Mouse (Mus musculus) neural tube, embryonic 14.5 days (tissue): Measurements from ENCODE around the gene Cxcr6. TPM values are rescaled to one million over a fixed set of nuclear protein-coding genes. Genes with fewer than 3 reads are reported as not detected.

Experiments used
- ATAC-seq: fragments of 200-750 bp; cut with Nextera tagmentation; 2 replicates; pipeline ENCODE4 v1.8.0; 2017; ENCODE audit warnings: low read depth, mild to moderate bottlenecking, moderate TSS enrichment, moderate library complexity
- H3K27ac ChIP-seq: fragments of 300-500 bp; sonication (generic); 2 replicates; pipeline ENCODE4 v1.5.1; 2014; ENCODE audit warnings: low read depth, mild to moderate bottlenecking, control low read depth, low read length, moderate library complexity, mixed read lengths
- H3K27me3 ChIP-seq: fragments of 300-500 bp; sonication (generic); 2 replicates; pipeline ENCODE4 v1.6.1; 2014; ENCODE audit warnings: low read length; ENCODE audit not compliant: control insufficient read depth, insufficient read depth
- H3K36me3 ChIP-seq: fragments of 300-500 bp; sonication (generic); 2 replicates; pipeline ENCODE4 v1.6.1; 2014; ENCODE audit warnings: low read length, mixed read lengths; ENCODE audit not compliant: control insufficient read depth, insufficient read depth
- H3K4me1 ChIP-seq: fragments of 300-500 bp; sonication (generic); 2 replicates; pipeline ENCODE4 v1.6.1; 2014; ENCODE audit warnings: low read length; ENCODE audit not compliant: control insufficient read depth, insufficient read depth
- H3K4me2 ChIP-seq: fragments of 300-500 bp; sonication (generic); 2 replicates; pipeline ENCODE4 v1.6.1; 2014; ENCODE audit warnings: mild to moderate bottlenecking, low read depth, low read length, control low read depth
- H3K4me3 ChIP-seq: fragments of 300-500 bp; sonication (generic); 2 replicates; pipeline ENCODE4 v1.5.1; 2014; ENCODE audit warnings: low read depth, low read length, control low read depth, mixed read lengths
- H3K9ac ChIP-seq: fragments of 300-500 bp; sonication (generic); replicated peaks from 2 replicates; pipeline ENCODE4 v1.6.1; 2014; ENCODE audit warnings: low read depth, mild to moderate bottlenecking, control low read depth, low read length, mixed read lengths
- H3K9me3 ChIP-seq: fragments of 300-500 bp; sonication (generic); 2 replicates; pipeline ENCODE4 v1.6.1; 2016; ENCODE audit warnings: low read length; ENCODE audit not compliant: control insufficient read depth
- WGBS: fragments of 180-500 bp; shearing (Covaris S2); extraction: QIAGEN DNeasy Blood & Tissue Kit; methylation state at CpG from one replicate; pipeline ENCODE4 v1.1.7; 2014; 5-methylcytosine and 5-hydroxymethylcytosine counted together
- polyA plus RNA-seq: library from polyadenylated mRNA; unstranded; fragments of >200 nt; fragmentation: Nextera tagmentation; extraction: Ambion mirVana; gene quantifications from 2 replicates; pipeline ENCODE4 v1.2.1, GENCODE M21; 2014

The Cxcr6 gene
- polyA plus RNA-seq, 1 experiment from 2014 or later = 0.17 TPM

DNA sequence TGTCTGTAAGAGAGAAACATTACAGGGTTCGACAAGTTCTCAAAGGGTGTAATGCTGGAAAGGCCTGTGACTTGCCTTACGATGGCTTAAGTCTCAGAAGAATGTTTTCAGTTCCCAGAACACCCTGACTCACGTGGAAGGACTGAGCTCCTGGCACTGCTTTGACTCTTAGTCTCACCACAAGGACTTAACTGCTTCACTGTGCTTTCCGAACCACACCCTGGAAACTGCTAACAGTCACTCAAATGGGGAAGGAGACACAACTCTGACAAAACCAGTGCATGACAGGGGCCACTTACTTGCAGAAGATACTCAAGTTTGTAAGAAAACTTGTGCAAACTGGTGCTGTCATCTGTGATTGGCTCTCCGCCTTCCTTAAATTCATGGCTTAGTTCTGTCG is 34.0 kb downstream of the Cxcr6 start:
- peaks cover 7% of the 10 kb centered on the region for H3K36me3 ChIP-seq
- H3K4me1 ChIP-seq = no peaks in the 10 kb centered on the region
- no peaks in the 10 kb centered on the region for H3K9me3 ChIP-seq
- no peak overlapping the region for H3K4me3 ChIP-seq
- WGBS = 96% methylated on average over 6 of the region's 6 CpGs
- ATAC-seq = no peak
- no peak overlapping the region for H3K4me2 ChIP-seq
- no peaks in the 10 kb centered on the region for H3K27me3 ChIP-seq
- no peak overlapping the region for H3K9ac ChIP-seq
- no peak overlapping the region for H3K27ac ChIP-seq

DNA sequence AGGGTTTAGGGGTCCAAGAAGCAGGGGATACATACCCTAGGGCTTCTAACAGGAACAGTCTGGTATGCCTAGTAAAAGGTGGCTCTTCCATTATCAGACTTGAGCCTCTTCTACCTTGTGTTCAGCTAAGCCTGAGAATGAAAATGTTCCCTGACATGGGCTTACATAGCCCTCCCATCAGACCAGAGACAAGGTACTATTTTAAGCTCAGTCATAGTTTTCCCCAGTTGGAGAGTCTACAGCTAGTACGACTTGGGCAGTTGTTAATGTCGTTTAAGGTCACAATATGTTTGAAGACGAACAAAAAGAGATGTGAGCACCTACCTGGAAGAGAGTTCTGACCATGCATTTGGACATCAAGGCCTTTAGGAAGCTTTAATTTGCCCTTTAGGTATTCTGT is 38.2 kb downstream of the Cxcr6 start:
- Histone ChIP-seq H3K4me2 (no peak overlapping the region), H3K4me3 (no peak overlapping the region), H3K27me3 (no peaks in the 10 kb centered on the region), H3K9me3 (no peaks in the 10 kb centered on the region), H3K4me1 (no peaks in the 10 kb centered on the region), H3K9ac (no peak overlapping the region), H3K27ac (no peak overlapping the region), H3K36me3 (no peaks in the 10 kb centered on the region)
- WGBS = 86% methylated on average over 3 of the region's 3 CpGs
- ATAC-seq = no peak

DNA sequence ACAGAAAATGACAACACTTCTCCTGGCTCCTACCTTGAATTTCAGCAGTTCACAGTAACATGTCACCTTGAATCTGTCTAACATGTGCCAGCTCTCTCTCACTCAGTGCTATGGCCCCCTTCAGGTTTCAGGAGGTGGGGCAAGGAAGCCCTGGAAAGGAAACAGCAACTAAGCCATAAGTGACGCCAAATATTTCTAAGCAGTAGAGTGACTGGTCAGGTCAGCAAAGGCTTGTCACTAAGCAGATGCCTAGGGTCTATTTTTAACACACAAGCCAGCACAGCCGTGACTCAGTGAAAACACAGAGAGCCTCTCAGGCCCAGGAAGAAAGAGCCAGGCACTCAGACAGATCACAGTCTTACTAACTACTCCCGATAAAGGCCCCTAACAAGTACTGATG is 38.8 kb downstream of the Cxcr6 start:
- ATAC-seq = no peak
- Histone ChIP-seq H3K9me3 (no peaks in the 10 kb centered on the region), H3K4me2 (no peak overlapping the region), H3K27ac (no peak overlapping the region), H3K4me3 (no peak overlapping the region), H3K36me3 (no peaks in the 10 kb centered on the region), H3K4me1 (no peaks in the 10 kb centered on the region), H3K27me3 (no peaks in the 10 kb centered on the region), H3K9ac (no peak overlapping the region)
- WGBS = 81% methylated on average over 3 of the region's 3 CpGs

DNA sequence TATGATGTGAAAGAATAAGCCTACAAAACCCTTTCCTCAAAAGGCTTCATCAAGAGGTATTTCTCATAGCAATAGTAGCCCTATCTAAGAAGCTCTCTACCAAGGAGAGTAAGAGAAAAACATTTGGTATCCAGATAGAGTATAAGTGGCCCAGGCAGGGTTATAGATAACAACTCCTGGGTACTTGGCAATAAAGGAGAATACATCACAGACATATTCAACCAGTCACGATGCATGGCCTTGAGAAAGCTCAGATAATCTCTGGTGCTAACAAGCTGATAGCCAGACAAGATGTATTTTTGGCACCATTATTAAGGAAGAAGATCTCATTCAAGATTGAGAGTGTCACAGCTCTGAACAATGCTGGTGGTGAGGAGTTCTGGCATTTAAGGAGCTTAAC is 40.2 kb downstream of the Cxcr6 start:
- Histone ChIP-seq H3K4me2 (no peak overlapping the region), H3K4me3 (no peak overlapping the region), H3K9ac (no peak overlapping the region), H3K27me3 (no peaks in the 10 kb centered on the region), H3K4me1 (0 out of 2 replicates have a peak, but pooled peaks cover 2% of the 10 kb centered on the region), H3K27ac (no peak overlapping the region), H3K9me3 (no peaks in the 10 kb centered on the region), H3K36me3 (no peaks in the 10 kb centered on the region)
- ATAC-seq = no peak
- WGBS = 95% methylated on average over 1 of the region's 1 CpGs

DNA sequence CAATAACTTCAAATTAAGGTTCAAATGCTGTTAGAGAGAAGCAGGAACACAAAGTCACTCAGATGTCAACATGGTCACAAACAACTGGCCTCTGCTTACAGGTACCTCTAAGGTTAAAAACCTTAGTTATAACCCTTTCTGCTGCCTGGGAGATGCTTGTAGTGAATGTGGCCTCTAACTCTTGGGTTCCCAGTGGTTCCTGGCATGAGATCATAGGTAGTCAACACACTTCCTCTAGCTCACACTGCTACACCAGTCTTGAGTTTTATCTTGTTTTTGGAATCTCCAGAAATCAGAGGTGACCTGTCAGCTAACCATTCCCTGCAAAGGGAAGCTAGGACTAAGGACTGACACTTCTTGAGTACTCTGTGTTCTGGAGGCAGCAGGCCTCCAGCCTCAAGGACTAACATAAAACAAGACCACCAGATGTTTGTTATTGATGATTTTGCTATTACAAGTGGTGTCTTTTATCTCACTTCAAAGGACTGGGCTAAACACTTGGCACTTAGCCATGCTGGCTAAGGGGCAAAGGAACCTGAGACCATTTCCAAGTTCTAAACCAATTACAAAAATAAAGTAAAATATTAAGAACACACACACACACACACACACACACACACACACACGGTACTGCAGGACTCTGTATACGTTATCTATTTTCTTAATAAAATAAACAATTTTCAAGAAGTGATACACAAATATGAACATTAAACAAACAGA is 43.9 kb downstream of the Cxcr6 start:
- Histone ChIP-seq H3K36me3 (no peaks in the 10 kb centered on the region), H3K4me1 (0 out of 2 replicates have a peak, but pooled peaks cover 5% of the 10 kb centered on the region), H3K9ac (no peak overlapping the region), H3K9me3 (no peaks in the 10 kb centered on the region), H3K4me3 (no peak overlapping the region), H3K27ac (no peak overlapping the region), H3K27me3 (no peaks in the 10 kb centered on the region), H3K4me2 (no peak overlapping the region)
- no peak for ATAC-seq
- 79% methylated on average over 2 of the region's 2 CpGs for WGBS

DNA sequence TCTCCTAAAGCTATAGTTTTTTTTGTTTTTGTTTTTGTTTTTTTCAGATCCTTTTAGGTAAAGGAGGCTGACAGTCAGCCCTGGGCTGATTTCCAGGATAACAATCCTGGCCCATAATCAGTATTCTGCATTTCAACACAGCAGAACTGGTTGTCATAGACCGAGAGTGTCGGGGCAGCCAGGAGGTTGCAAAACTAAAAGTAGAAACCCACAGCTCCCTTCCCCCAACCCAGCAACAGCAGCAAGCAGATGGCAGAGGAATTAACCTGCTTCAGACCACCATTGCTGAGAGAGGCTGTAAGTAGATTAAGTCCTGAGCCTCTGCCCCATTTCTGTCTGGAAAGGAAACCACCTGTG is 44.4 kb downstream of the Cxcr6 start:
- peak overlapping the region; percentile 67 for H3K4me2 ChIP-seq
- H3K36me3 ChIP-seq = no peaks in the 10 kb centered on the region
- whole genome bisulfite sequencing = 29% methylated on average over 2 of the region's 2 CpGs
- 0 out of 2 replicates have a peak overlapping the region, but pooled peaks have one; percentile 11 for H3K9ac ChIP-seq
- peak overlapping the region; percentile 51 for H3K4me3 ChIP-seq
- no peaks in the 10 kb centered on the region for H3K27me3 ChIP-seq
- H3K4me1 ChIP-seq = 0 out of 2 replicates have a peak, but pooled peaks cover 5% of the 10 kb centered on the region
- H3K27ac ChIP-seq = no peak overlapping the region
- H3K9me3 ChIP-seq = no peaks in the 10 kb centered on the region
- no peak for ATAC-seq

DNA sequence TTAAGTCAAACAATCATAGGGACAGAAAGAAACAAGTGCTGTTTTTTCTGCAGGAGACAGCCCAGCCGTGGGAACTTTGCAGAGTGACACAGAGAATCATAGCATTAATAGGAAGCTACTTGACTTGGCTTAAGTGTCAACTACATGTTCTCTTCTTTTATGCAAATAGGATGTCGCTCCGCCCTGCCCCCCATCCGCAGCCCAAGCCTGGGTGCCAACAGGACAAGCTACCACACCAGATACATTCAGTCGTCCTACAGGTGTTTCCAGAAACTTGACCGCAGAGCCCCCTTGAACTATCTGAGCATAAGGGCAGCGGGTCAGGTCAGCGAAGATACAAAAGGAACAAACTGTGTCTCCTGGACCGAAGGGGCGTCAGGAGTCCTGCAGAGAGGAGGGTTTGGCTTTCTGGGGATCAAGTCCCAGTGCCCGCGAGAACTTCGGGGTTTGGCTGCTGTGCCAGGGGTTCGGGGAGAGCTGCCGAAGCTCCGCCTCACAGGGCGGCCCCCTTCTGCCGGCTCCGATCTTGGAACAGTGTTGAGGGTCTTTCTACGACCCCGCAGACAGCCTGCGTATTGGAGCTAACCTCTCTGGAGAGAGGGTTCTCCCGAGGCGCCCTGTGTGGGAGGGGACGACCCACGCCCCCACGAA is 44.9 kb downstream of the Cxcr6 start:
- peak overlapping the region; percentile 49 for H3K9ac ChIP-seq
- H3K4me1 ChIP-seq = 0 out of 2 replicates have a peak, but pooled peaks cover 5% of the 10 kb centered on the region
- under 1% methylated on average over 27 of the region's 27 CpGs for WGBS
- peak overlapping the region; percentile 70 for H3K27ac ChIP-seq
- peak overlapping the region; percentile 67 for H3K4me2 ChIP-seq
- ATAC-seq = peak; percentile 5; the same call in 1 of the 2 replicates
- peak overlapping the region; percentile 51 for H3K4me3 ChIP-seq
- H3K27me3 ChIP-seq = no peaks in the 10 kb centered on the region
- H3K36me3 ChIP-seq = no peaks in the 10 kb centered on the region
- no peaks in the 10 kb centered on the region for H3K9me3 ChIP-seq

DNA sequence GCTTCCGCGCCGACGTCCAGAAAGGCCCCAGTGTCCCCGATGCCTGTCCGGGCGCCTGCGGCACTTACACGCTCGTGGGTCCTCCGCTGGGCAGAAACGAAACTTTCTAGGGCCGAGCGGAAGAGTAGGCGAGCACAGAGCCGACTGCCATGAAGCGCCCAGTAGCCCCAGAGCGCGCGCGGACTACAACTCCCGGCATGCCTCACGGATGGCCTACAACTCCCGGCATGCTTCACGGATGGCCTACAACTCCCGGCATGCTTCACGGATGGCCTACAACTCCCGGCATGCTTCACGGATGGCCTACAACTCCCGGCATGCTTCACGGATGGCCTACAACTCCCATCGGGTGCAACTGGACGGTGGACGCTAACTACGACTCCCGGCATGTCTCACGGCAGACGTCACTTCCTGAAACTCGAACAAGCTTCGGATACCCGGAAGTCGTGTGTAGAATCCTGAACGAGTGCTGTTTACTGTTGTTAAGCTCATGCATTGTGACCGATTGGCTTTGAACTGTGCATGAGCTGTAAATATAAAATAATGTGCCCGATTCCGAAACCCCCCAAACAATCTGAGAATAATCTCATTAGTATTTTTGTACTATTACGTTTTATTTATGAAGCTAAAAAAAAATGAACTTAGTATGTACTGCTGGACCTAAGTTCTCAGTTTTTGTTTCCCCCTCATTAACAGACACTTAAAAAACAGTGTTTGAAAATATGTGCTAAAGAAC is 45.6 kb downstream of the Cxcr6 start, which contains the start of gene Fyco1:
Fyco1 (minus strand) TSS at position 187 of the 736 bp plus-strand sequence.
- 0 out of 2 replicates have a peak, but pooled peaks cover 5% of the 10 kb centered on the region for H3K4me1 ChIP-seq
- peak within 1 kb of the TSS; percentile 67 for H3K4me2 ChIP-seq
- ATAC-seq = peak; percentile 98
- no peaks in the 10 kb centered on the region for H3K36me3 ChIP-seq
- no peaks in the 10 kb centered on the region for H3K27me3 ChIP-seq
- peak within 1 kb of the TSS; percentile 49 for H3K9ac ChIP-seq
- no peaks in the 10 kb centered on the region for H3K9me3 ChIP-seq
- peak within 1 kb of the TSS; percentile 51 for H3K4me3 ChIP-seq
- 0% methylated on average over 47 of the region's 47 CpGs for WGBS
- H3K27ac ChIP-seq = peak within 1 kb of the TSS; percentile 70
